Mouse (Mus musculus): ENCODE data around the gene Ogg1. TPM values are rescaled to one million over a fixed set of nuclear protein-coding genes. Genes with fewer than 3 reads are reported as not detected.
"Not testable (repeated sequence)": the region's sequence is repeated elsewhere in the genome, so short reads cannot be mapped to it uniquely, and the experiment has no call there.

The Ogg1 gene
- total RNA-seq, 2 experiments from 2014 or later, result 7.1 to 7.2 TPM

GRCm38 (mm10) chr6:113329396-113329795 lies 2.6 kb downstream of the Ogg1 start:
- DNase-seq, result no peak
- intact Hi-C loops (cut with DNase I), result no loop called here

GRCm38 (mm10) chr6:113330547-113330946 lies 3.8 kb downstream of the Ogg1 start:
- intact Hi-C loops (cut with DNase I), result no loop called here
- DNase-seq, result no peak

- intact Hi-C loops (cut with DNase I), result no loop called here
- no peak for DNase-seq
Observed at GRCm38 (mm10) chr6:113331721-113332120, 4.9 kb downstream of the Ogg1 start.

DNA sequence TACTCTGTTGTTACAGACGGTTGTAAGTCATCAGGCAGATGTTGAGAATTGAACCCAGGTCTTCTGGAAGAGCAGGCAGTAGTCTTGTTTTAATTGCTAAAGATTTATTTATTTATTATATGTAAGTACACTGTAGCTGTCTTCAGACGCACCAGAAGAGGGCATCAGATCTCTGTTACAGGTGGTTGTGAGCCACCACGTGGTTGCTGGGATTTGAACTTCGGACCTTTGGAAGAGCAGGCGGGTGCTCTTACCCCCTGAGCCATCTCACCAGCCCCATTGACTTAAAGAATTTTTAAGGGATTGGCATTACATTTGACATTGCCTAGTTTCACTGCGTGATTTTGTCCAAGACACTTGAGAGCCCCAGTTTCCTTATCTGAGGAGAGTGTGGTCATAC lies 6.0 kb downstream of the Ogg1 start:
- DNase-seq; intact Hi-C loops (cut with DNase I): not testable (repeated sequence)

DNA sequence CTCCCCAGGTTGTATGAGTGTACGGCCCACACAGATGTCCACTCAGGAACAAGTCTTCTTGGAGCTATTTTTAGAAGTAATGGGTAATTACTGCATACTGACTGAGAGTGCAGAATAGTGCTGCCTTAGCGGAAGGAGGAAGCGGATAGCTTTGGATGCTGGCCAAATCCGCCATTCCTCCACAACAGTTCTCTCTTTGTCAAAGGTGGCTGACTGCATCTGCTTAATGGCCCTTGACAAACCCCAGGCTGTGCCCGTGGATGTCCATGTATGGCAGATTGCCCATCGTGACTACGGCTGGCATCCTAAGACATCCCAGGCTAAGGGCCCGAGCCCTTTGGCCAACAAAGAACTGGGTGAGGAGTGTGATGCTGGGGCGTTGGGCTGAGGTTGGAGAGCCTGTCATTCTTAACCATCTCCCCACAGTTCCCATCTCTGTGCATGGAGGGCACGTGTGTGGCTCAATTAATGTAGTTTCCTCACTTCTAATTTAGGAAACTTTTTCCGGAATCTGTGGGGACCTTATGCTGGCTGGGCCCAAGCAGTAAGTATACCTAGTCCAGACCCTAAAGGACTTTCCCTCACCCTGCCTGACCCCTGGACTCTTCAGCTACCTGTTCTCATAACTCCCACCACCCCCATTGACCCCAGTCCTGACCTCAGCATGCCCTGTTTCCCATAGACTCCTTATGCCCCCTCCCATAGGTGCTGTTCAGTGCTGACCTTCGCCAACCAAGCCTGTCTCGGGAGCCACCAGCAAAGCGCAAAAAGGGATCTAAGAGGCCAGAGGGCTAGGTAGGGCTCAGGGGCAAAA lies 6.6 kb downstream of the Ogg1 start:
- peak; percentile 63 to 72 for DNase-seq
- intact Hi-C loops (cut with DNase I), result no loop called here

GRCm38 (mm10) chr6:113334216-113334615 lies 7.4 kb downstream of the Ogg1 start:
- DNase-seq, result no peak

DNA sequence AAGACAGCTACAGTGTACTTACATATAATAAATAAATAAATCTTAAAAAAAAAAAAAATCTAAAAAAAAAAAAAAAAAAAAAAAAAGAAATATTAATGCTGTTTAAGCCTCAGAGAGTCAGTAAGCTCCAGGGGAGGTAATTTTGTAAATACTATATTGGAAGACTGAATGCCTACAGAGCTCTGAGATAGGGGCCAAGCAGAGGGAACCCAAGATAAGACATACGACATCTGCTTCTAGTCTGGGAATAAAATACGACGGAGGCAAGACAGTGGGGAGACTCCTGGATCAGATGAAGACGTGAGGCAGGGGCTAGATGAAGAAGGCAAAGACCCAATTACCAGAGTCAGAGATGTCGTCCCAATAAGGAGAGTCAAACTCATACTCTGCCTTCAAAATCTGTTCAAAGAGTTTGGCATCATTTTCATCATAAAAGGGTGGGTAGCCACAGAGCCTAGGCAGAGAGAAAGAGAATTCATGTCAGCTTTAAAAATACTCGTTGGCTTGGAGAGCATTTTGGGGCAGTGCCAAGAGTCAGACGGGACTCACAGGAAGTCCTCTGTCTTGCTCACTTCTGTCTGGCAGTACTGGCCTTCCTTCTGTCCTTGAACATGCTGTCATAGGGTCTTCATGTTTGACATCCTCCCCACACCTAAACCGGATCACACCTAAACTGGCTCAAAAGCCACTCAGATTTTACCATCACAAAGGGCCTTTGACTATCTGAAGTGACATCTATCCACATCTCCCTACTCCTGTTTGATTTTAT lies 10.3 kb downstream of the Ogg1 start:
- peak; percentile 62 to 64 for DNase-seq
- intact Hi-C loops (cut with DNase I), result no loop called here

More at GRCm38 (mm10) chr6:113334216-113334615, 7.4 kb downstream of the Ogg1 start:
- intact Hi-C loops (cut with DNase I), result loop anchor here (2.0 kb wide), 1 partner anchor 43 kb away; the partner anchor contains the start of gene Tada3

DNA sequence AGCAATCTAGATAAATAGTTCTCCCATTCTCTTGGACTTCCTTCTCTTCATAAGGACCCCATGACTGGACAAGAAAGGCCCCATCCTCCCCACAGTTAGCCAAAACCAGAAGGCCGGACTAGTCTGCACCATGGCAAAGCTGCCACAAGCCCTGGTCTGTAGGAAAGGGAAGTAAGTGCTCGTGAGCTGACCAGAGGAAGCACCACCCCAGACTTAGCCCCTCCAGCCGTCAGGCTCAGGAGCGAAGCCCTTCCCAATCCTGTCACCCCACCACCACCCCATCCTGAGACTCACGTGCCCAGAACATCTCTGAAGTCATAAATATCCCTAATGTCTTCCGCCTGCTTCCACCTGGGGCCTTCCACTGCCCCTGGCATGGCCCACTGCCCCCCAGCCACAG lies 14.8 kb downstream of the Ogg1 start:
- DNase-seq, result no peak
- intact Hi-C loops (cut with DNase I), result loop anchor here (5.0 kb wide), 1 partner anchor 126 kb away; no protein-coding TSS in a partner anchor

DNA sequence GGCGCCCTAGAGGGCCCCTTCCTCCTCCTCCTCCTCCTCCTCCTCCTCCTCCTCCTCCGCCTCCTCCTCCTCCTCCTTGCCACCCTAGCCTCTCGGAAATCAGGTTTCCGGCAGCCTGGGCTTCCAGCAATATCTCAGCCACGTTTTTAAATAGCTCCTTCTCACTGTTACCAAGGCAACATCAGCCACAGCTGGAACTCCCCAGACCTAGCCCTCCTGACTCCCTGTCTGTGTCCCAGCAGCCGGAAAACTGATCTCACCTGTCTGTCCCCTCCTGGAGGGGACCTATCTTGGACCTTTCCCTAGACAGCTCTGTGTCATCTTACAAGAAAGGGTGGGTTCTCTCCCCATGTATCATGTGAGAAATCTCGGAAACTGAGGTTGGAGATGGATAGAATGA lies 15.5 kb downstream of the Ogg1 start:
- intact Hi-C loops (cut with DNase I), result loop anchor here (5.0 kb wide), 1 partner anchor 125 kb away; no protein-coding TSS in a partner anchor
- DNase-seq, result no peak

DNA sequence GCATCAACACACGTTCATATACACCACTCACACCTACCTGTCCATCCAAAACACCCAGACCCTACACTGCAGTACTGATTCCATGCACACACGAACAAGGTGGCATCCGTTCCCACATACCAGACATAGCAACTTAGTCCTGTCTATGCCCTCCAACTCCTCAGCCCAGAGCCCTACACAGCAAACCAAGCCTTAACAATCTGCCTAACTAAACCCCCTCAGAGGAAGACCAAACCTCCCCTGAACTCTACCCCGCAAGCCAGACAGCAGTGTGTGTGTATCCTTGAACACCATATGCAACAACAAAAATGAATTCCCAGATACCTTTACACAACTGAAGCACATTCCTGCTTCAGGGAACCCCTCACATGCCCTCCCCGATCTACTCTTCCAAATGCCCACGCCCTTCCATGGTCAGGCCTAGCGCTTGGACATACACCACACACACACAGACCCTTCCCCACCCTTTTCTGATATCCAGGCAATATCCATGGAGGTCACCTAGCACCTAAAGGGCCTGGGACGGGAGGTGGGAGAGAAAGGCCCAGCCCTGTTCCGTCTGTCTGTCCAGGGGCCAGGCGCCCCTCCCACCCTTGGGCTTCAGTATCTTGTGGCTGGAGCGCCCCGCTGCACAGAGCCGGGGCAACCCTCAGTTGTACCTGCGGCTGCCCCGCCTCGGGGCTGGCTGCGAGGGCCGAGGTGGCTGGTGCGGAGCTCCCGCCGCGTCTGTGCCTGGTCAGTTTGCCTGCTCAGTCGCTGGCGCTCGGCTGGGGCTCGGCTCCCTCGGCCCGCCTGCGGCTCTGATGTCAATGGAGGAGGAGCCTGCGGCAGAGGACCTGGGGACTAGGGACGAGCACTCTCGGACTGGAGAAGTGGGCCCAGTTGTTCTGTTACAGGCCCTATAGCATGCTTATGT lies 16.7 kb downstream of the Ogg1 start, which contains the start of gene Camk1:
Gene Camk1 (minus strand): TSS at position 808 of the 916 bp plus-strand sequence.
- DNase-seq, result peak; percentile 85 to 89
- intact Hi-C loops (cut with DNase I), result loop anchor here (5.0 kb wide), 1 partner anchor 124 kb away; no protein-coding TSS in a partner anchor

DNA sequence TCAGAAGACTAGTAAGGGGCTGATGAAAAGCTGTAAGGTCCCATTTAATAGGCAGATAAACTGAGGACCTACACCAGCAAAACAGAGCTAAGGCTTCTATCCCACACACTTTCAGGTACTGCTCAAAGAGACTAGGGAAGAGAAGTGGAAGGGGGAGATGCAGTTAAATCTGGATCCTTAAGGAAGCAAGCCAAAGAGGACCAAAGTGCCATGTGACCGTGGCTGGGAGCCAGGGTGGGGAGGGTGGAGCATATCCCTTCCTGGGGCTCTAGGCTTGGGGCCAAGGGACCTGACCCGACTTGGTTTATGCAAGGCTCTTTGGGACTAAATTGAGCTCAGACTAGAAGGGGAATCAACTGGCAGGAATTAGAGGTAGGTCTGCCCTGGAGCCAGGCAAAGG lies 17.5 kb downstream of the Ogg1 start:
- intact Hi-C loops (cut with DNase I), result loop anchor here (5.0 kb wide), 1 partner anchor 123 kb away; no protein-coding TSS in a partner anchor
- peak; percentile 84 to 86 for DNase-seq

GRCm38 (mm10) chr6:113346897-113347296 lies 20.1 kb downstream of the Ogg1 start:
- DNase-seq, result no peak
- intact Hi-C loops (cut with DNase I), result no loop called here

- no peak for DNase-seq
- intact Hi-C loops (cut with DNase I), result no loop called here
Observed at GRCm38 (mm10) chr6:113350538-113350937, 23.8 kb downstream of the Ogg1 start.

DNA sequence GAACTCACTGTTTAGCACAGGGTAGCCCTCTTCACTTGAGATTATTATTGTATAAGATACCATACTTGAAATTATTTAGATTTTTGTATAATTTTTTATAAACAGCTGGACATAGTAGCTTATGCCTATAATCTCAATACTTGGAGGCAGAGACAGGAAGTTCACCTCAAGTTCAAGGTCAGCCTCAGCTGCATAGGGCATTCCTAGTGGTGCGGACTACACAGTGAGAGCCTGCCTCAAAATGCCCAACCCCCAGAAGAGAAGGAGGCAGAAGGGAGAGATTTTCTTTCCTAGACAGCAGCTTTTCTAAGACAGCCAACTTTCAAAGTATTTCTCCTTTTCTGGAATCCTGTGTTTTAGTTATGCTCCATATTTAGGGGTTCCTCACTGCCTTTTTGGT lies 24.4 kb downstream of the Ogg1 start:
- DNase-seq, result no peak
- intact Hi-C loops (cut with DNase I), result no loop called here

DNA sequence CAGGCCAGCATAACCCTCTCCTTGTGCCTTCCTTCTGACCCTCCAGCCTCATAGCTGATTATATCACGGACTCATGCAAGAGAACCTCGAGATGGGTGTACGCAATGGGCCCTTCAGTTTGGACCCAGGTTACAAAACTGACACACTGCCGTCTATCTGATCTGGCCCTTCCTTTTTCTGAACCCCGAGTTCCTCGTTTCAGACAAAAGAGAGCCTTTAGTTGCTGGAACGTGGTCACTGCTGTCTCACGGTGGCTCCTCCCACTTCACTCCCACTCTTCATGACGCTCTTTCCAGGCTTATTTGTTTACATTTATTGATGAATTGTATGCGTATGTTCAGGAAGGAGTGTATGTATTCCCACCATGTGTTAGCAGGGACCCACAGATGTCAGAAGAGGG lies 24.9 kb downstream of the Ogg1 start:
- DNase-seq, result no peak
- intact Hi-C loops (cut with DNase I), result no loop called here

DNA sequence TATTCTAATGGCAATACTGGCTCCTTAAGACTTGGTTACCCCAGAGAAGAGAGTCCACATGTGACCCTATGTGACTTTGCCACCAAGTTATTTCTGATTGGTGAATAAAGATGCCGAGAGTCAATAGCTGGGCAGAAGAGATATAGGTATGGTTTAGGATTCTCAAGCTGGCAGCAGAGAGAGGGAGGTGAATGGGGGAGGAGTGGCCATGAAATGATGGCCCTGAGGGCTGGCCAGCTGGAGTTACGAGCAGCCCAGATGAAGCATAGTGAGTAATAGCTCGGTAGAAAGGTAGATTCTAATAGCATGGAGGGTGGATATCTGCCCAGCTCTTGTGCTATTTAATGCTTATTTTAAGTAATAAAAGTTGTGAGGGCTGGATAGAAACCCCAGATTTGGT lies 26.0 kb downstream of the Ogg1 start:
- DNase-seq, result no peak
- intact Hi-C loops (cut with DNase I), result no loop called here

- intact Hi-C loops (cut with DNase I), result no loop called here
- no peak for DNase-seq
Observed at GRCm38 (mm10) chr6:113353696-113354095, 26.9 kb downstream of the Ogg1 start.

DNA sequence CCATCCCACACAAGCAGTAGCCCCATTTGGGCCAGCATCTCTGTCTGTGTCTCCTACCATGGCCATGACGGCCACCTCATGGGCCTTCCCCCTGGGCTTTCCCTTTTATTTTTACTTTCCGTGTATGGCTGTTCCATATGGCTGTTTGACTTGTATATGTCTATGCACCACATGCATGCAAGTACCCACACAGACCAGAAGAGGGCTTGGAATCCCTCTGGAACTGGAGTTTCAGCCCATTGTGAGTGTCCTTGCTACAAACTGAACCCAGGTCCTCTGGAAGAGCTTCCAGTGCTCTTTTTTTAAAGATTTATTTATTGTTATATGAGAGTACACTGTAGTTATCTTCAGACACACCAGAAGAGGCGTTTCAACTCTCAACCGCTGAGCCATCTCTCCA lies 34.7 kb downstream of the Ogg1 start:
- intact Hi-C loops (cut with DNase I), result no loop called here
- no peak for DNase-seq

GRCm38 (mm10) chr6:113362241-113362640 lies 35.5 kb downstream of the Ogg1 start:
- DNase-seq, result no peak

GRCm38 (mm10) chr6:113364518-113365135 lies 37.9 kb downstream of the Ogg1 start:
- DNase-seq, result no peak
- intact Hi-C loops (cut with DNase I), result no loop called here

More at GRCm38 (mm10) chr6:113362241-113362640, 35.5 kb downstream of the Ogg1 start:
- intact Hi-C loops (cut with DNase I), result no loop called here
